Mouse (Mus musculus): ENCODE measurements around the gene Bean1. TPM values are rescaled to one million over a fixed set of nuclear protein-coding genes. Genes with fewer than 3 reads are reported as not detected.

The Bean1 gene
- polyA plus RNA-seq, 1 experiment from 2014 or later: 1.4 TPM

GRCm38 (mm10) chr8:104217601-104218000 is 47.4 kb downstream of the Bean1 start:
- no peak for ATAC-seq (ENCODE audit: insufficient number of reproducible peaks, insufficient read depth, low FRiP score, low TSS enrichment, low read depth)
- Histone ChIP-seq H3K4me3 (no peak overlapping the region), H3K4me2 (no peak overlapping the region), H3K9me3 (no peaks in the 10 kb centered on the region), H3K36me3 (no peaks in the 10 kb centered on the region), H3K27ac (no peak overlapping the region), H3K4me1 (peaks cover 3% of the 10 kb centered on the region; the same call in 1 of the 2 replicates), H3K27me3 (peaks cover 6% of the 10 kb centered on the region; the same call in 1 of the 2 replicates), H3K9ac (no peak overlapping the region)
- WGBS: 88% methylated on average over 5 of the region's 5 CpGs

GRCm38 (mm10) chr8:104219079-104219478 is 48.8 kb downstream of the Bean1 start:
- Histone ChIP-seq H3K9me3 (peaks cover 3% of the 10 kb centered on the region; the same call in 1 of the 2 replicates), H3K27me3 (0 out of 2 replicates have a peak, but pooled peaks cover 6% of the 10 kb centered on the region), H3K27ac (no peak overlapping the region), H3K9ac (0 out of 2 replicates have a peak overlapping the region, but pooled peaks have one; percentile 6), H3K4me1 (peaks cover 3% of the 10 kb centered on the region; the same call in 1 of the 2 replicates), H3K4me3 (no peak overlapping the region), H3K4me2 (no peak overlapping the region), H3K36me3 (peaks cover 6% of the 10 kb centered on the region; the same call in 1 of the 2 replicates)
- no peak for ATAC-seq (ENCODE audit: insufficient number of reproducible peaks, insufficient read depth, low FRiP score, low TSS enrichment, low read depth)
- WGBS: 25% methylated on average over 11 of the region's 11 CpGs

- Histone ChIP-seq H3K9me3 (peaks cover 9% of the 10 kb centered on the region; the same call in 1 of the 2 replicates), H3K4me1 (peaks cover 3% of the 10 kb centered on the region; the same call in 1 of the 2 replicates), H3K27me3 (0 out of 2 replicates have a peak, but pooled peaks cover 6% of the 10 kb centered on the region), H3K4me2 (no peak overlapping the region), H3K4me3 (no peak overlapping the region), H3K36me3 (peaks cover 13% of the 10 kb centered on the region), H3K9ac (no peak overlapping the region), H3K27ac (no peak overlapping the region)
- WGBS: 41% methylated on average over 5 of the region's 5 CpGs
- ATAC-seq (ENCODE audit: insufficient number of reproducible peaks, insufficient read depth, low FRiP score, low TSS enrichment, low read depth): no peak
These were observed 49.6 kb downstream of the Bean1 start for GRCm38 (mm10) chr8:104219806-104220205.

GRCm38 (mm10) chr8:104227048-104227447 is 56.8 kb downstream of the Bean1 start:
- ATAC-seq (ENCODE audit: insufficient number of reproducible peaks, insufficient read depth, low FRiP score, low TSS enrichment, low read depth): no peak
- 88% methylated on average over 5 of the region's 5 CpGs for WGBS

GRCm38 (mm10) chr8:104230377-104230776 is 60.1 kb downstream of the Bean1 start:
- Histone ChIP-seq H3K36me3 (peaks cover 86% of the 10 kb centered on the region), H3K27me3 (no peaks in the 10 kb centered on the region), H3K4me3 (no peak overlapping the region), H3K9ac (no peak overlapping the region), H3K4me2 (no peak overlapping the region), H3K27ac (no peak overlapping the region), H3K4me1 (no peaks in the 10 kb centered on the region), H3K9me3 (no peaks in the 10 kb centered on the region)
- WGBS: 90% methylated on average over 9 of the region's 9 CpGs
- no peak for ATAC-seq (ENCODE audit: insufficient number of reproducible peaks, insufficient read depth, low FRiP score, low TSS enrichment, low read depth)

More at GRCm38 (mm10) chr8:104227048-104227447, 56.8 kb downstream of the Bean1 start:
- Histone ChIP-seq H3K4me2 (no peak overlapping the region), H3K4me1 (no peaks in the 10 kb centered on the region), H3K4me3 (no peak overlapping the region), H3K9me3 (peaks cover 9% of the 10 kb centered on the region; the same call in 1 of the 2 replicates), H3K9ac (no peak overlapping the region), H3K27me3 (no peaks in the 10 kb centered on the region), H3K27ac (no peak overlapping the region), H3K36me3 (peaks cover 86% of the 10 kb centered on the region)

- ATAC-seq (ENCODE audit: insufficient number of reproducible peaks, insufficient read depth, low FRiP score, low TSS enrichment, low read depth): no peak
- Histone ChIP-seq H3K9ac (no peak overlapping the region), H3K4me2 (no peak overlapping the region), H3K4me1 (no peaks in the 10 kb centered on the region), H3K4me3 (no peak overlapping the region), H3K27ac (no peak overlapping the region), H3K36me3 (peaks cover 85% of the 10 kb centered on the region), H3K27me3 (no peaks in the 10 kb centered on the region), H3K9me3 (no peaks in the 10 kb centered on the region)
- 95% methylated on average over 4 of the region's 4 CpGs for WGBS
These were observed 61.8 kb downstream of the Bean1 start for GRCm38 (mm10) chr8:104232039-104232438.

GRCm38 (mm10) chr8:104232919-104233318 is 62.7 kb downstream of the Bean1 start:
- no peak overlapping the region for H3K27ac ChIP-seq
- ATAC-seq (ENCODE audit: insufficient number of reproducible peaks, insufficient read depth, low FRiP score, low TSS enrichment, low read depth): no peak
- H3K4me1 ChIP-seq: no peaks in the 10 kb centered on the region
- H3K9ac ChIP-seq: no peak overlapping the region
- no peak overlapping the region for H3K4me2 ChIP-seq
- H3K27me3 ChIP-seq: no peaks in the 10 kb centered on the region
- no peaks in the 10 kb centered on the region for H3K9me3 ChIP-seq
- H3K4me3 ChIP-seq: no peak overlapping the region
- H3K36me3 ChIP-seq: peaks cover 85% of the 10 kb centered on the region
- 93% methylated on average over 5 of the region's 5 CpGs for WGBS

GRCm38 (mm10) chr8:104234573-104234972 is 64.3 kb downstream of the Bean1 start:
- WGBS: 50% methylated on average over 6 of the region's 6 CpGs
- H3K27me3 ChIP-seq: no peaks in the 10 kb centered on the region
- no peak overlapping the region for H3K27ac ChIP-seq
- H3K4me3 ChIP-seq: no peak overlapping the region
- H3K9ac ChIP-seq: no peak overlapping the region
- H3K4me2 ChIP-seq: no peak overlapping the region
- peaks cover 85% of the 10 kb centered on the region for H3K36me3 ChIP-seq
- H3K9me3 ChIP-seq: no peaks in the 10 kb centered on the region
- H3K4me1 ChIP-seq: no peaks in the 10 kb centered on the region
- ATAC-seq (ENCODE audit: insufficient number of reproducible peaks, insufficient read depth, low FRiP score, low TSS enrichment, low read depth): no peak

- H3K9me3 ChIP-seq: no peaks in the 10 kb centered on the region
- H3K27me3 ChIP-seq: no peaks in the 10 kb centered on the region
- no peak overlapping the region for H3K4me2 ChIP-seq
- H3K4me1 ChIP-seq: no peaks in the 10 kb centered on the region
- H3K27ac ChIP-seq: no peak overlapping the region
- ATAC-seq (ENCODE audit: insufficient number of reproducible peaks, insufficient read depth, low FRiP score, low TSS enrichment, low read depth): no peak
- H3K4me3 ChIP-seq: no peak overlapping the region
- H3K36me3 ChIP-seq: peaks cover 79% of the 10 kb centered on the region
- WGBS: 84% methylated on average over 10 of the region's 10 CpGs
- no peak overlapping the region for H3K9ac ChIP-seq
These were observed 69.2 kb downstream of the Bean1 start for GRCm38 (mm10) chr8:104239418-104239861.

- Histone ChIP-seq H3K4me2 (no peak overlapping the region), H3K9ac (no peak overlapping the region), H3K4me1 (0 out of 2 replicates have a peak, but pooled peaks cover 2% of the 10 kb centered on the region), H3K9me3 (no peaks in the 10 kb centered on the region), H3K36me3 (peaks cover 61% of the 10 kb centered on the region), H3K27ac (no peak overlapping the region), H3K27me3 (no peaks in the 10 kb centered on the region), H3K4me3 (no peak overlapping the region)
- 72% methylated on average over 12 of the region's 12 CpGs for WGBS
- ATAC-seq (ENCODE audit: insufficient number of reproducible peaks, insufficient read depth, low FRiP score, low TSS enrichment, low read depth): no peak
These were observed 71.9 kb downstream of the Bean1 start for GRCm38 (mm10) chr8:104242038-104242644.

GRCm38 (mm10) chr8:104246621-104247020 is 76.4 kb downstream of the Bean1 start:
- 80% methylated on average over 4 of the region's 4 CpGs for WGBS
- H3K4me3 ChIP-seq: no peak overlapping the region
- H3K9me3 ChIP-seq: no peaks in the 10 kb centered on the region
- peaks cover 17% of the 10 kb centered on the region for H3K36me3 ChIP-seq
- H3K9ac ChIP-seq: no peak overlapping the region
- ATAC-seq (ENCODE audit: insufficient number of reproducible peaks, insufficient read depth, low FRiP score, low TSS enrichment, low read depth): no peak
- no peak overlapping the region for H3K27ac ChIP-seq
- H3K4me2 ChIP-seq: no peak overlapping the region
- peaks cover 14% of the 10 kb centered on the region for H3K4me1 ChIP-seq
- H3K27me3 ChIP-seq: no peaks in the 10 kb centered on the region
